Mouse (Mus musculus) G1E (cell line): ENCODE results near the gene Ogfod2.

ENCODE experiments used
- CTCF ChIP-seq: IDR thresholded peaks from 2 replicates; pipeline ENCODE4 v1.5.1; 2012; ENCODE audit warnings: low read depth, low read length, inconsistent platforms, mixed read lengths
- GATA1 ChIP-seq: IDR thresholded peaks from 2 replicates; pipeline ENCODE4 v1.6.1; 2012; ENCODE audit warnings: borderline replicate concordance, low read length, inconsistent platforms, mixed read lengths
- GATA2 ChIP-seq: IDR thresholded peaks from 2 replicates; pipeline ENCODE4 v1.6.1; 2012; ENCODE audit warnings: low read depth, low read length, inconsistent platforms, borderline replicate concordance
- POLR2AphosphoS5 ChIP-seq: IDR thresholded peaks from 2 replicates; pipeline ENCODE4 v1.6.1; 2012; ENCODE audit warnings: low read depth, low read length, inconsistent platforms; ENCODE audit not compliant: insufficient replicate concordance
- TAL1 ChIP-seq: conservative IDR thresholded peaks from 2 replicates; pipeline ENCODE4 v1.6.1; 2012; ENCODE audit warnings: low read depth, low read length, inconsistent platforms, mixed read lengths

DNA sequence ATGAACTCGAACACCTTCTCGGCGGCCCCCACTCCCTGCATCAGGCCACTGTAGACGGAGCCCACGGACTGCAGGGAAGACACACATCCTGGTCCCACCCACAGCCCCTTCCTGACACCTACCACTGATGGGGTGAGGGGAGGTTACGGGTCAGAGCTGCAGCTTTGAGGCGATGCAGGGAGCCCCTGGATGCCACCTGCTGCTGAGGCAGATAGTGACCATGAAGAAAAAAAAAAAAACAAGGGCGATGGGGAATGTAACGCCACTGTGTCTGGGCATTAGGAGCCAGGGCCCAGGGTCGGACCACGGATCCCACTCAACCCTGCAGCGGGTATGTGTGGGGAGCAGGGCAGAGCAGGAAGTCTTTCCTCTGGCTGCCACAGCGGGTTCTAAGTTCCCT is 34.9 kb upstream of the Ogfod2 start:
- TF ChIP-seq CTCF: no peak
- TF ChIP-seq GATA1: no peak
- TF ChIP-seq TAL1: no peak
- no peak for TF ChIP-seq POLR2AphosphoS5
- TF ChIP-seq GATA2: no peak
